Mouse (Mus musculus): ENCODE results near the gene Slc6a18. TPM values are rescaled to one million over a fixed set of nuclear protein-coding genes. Genes with fewer than 3 reads are reported as not detected.

Slc6a18 gene
- polyA plus RNA-seq, 1 experiment from 2014 or later, result not detected

Other genes with a start within 250 kb of the Slc6a18 start
- gene Lpcat1, start 210.8 kb downstream of the Slc6a18 start, polyA plus RNA-seq (2015; fragmentation: Nextera tagmentation; extraction: Ambion mirVana), result 73.8 and 78.2 TPM in 2 replicates
- 0.70 and 0.75 TPM in 2 replicates for gene Slc6a3, start 141.3 kb downstream of the Slc6a18 start, polyA plus RNA-seq (2015; fragmentation: Nextera tagmentation; extraction: Ambion mirVana)
- 72.2 and 83.8 TPM in 2 replicates for gene Clptm1l, start 74.0 kb downstream of the Slc6a18 start, polyA plus RNA-seq (2015; fragmentation: Nextera tagmentation; extraction: Ambion mirVana)
- gene Tert, start 51.1 kb downstream of the Slc6a18 start, polyA plus RNA-seq (2015; fragmentation: Nextera tagmentation; extraction: Ambion mirVana), result 1.2 and 1.5 TPM in 2 replicates
- 0.83 and 1.0 TPM in 2 replicates for gene Slc6a19, start 26.8 kb upstream of the Slc6a18 start, polyA plus RNA-seq (2015; fragmentation: Nextera tagmentation; extraction: Ambion mirVana)
- gene Slc12a7, start 55.1 kb upstream of the Slc6a18 start, polyA plus RNA-seq (2015; fragmentation: Nextera tagmentation; extraction: Ambion mirVana), result 9.2 and 11.2 TPM in 2 replicates
- 0.12 and 0.20 TPM in 2 replicates for gene Nkd2, start 169.6 kb upstream of the Slc6a18 start, polyA plus RNA-seq (2015; fragmentation: Nextera tagmentation; extraction: Ambion mirVana)

Measured in liver, embryonic 15.5 days (tissue).